Mouse (Mus musculus) myocyte (in vitro differentiated cells): ENCODE data around the gene Ppp2r2c.

Source experiments
- CEBPB ChIP-seq: IDR thresholded peaks from 2 replicates; pipeline ENCODE4 v1.6.1; 2011; ENCODE audit warnings: mild to moderate bottlenecking, moderate library complexity; ENCODE audit not compliant: poor library complexity, insufficient read depth, severe bottlenecking
- E2F4 ChIP-seq: IDR thresholded peaks from one replicate; pipeline ENCODE4 v1.6.1; 2011; ENCODE audit warnings: mild to moderate bottlenecking, control low read depth, moderate library complexity; ENCODE audit not compliant: insufficient read depth
- MAX ChIP-seq: IDR thresholded peaks from one replicate; pipeline ENCODE4 v1.6.1; 2011; ENCODE audit warnings: low read depth, mild to moderate bottlenecking, control low read depth
- MYOD1 ChIP-seq, 3 experiments: IDR thresholded peaks; one replicate each; pipeline ENCODE4 v1.6.1; 2011; ENCODE audit warnings: control low read depth in 2 of 3, low read depth in 2 of 3, mild to moderate bottlenecking in 2 of 3, moderate library complexity in 1 of 3; ENCODE audit not compliant: insufficient read length in 2 of 3, control insufficient read depth in 1 of 3
- MYOG ChIP-seq, 3 experiments: IDR thresholded peaks; one replicate each; pipeline ENCODE4 v1.6.1; 2011; ENCODE audit warnings: control low read depth in 2 of 3, low read depth in 2 of 3, mild to moderate bottlenecking in 2 of 3; ENCODE audit not compliant: insufficient read length in 2 of 3, control insufficient read depth in 1 of 3, insufficient read depth in 1 of 3
- POLR2A ChIP-seq: IDR thresholded peaks from one replicate; pipeline ENCODE4 v1.6.1; 2011; ENCODE audit warnings: low read depth, mild to moderate bottlenecking, control low read depth, moderate library complexity; ENCODE audit not compliant: insufficient read length
- POLR2AphosphoS2 ChIP-seq: IDR thresholded peaks from one replicate; pipeline ENCODE4 v1.6.1; 2011; ENCODE audit warnings: low read depth, control low read depth; ENCODE audit not compliant: insufficient read length
- REST ChIP-seq: IDR thresholded peaks from one replicate; pipeline ENCODE4 v1.6.1; 2011; ENCODE audit warnings: mild to moderate bottlenecking, control low read depth, moderate library complexity; ENCODE audit not compliant: insufficient read depth, insufficient read length
- SRF ChIP-seq: IDR thresholded peaks from one replicate; pipeline ENCODE4 v1.6.1; 2011; ENCODE audit warnings: low read depth; ENCODE audit not compliant: control insufficient read depth, insufficient read length
- TCF12 ChIP-seq: IDR thresholded peaks from one replicate; pipeline ENCODE4 v1.6.1; 2011; ENCODE audit warnings: mild to moderate bottlenecking, control low read depth; ENCODE audit not compliant: poor library complexity, insufficient read depth, severe bottlenecking
- TCF3 ChIP-seq: IDR thresholded peaks from one replicate; pipeline ENCODE4 v1.6.1; 2011; ENCODE audit warnings: low read depth, control low read depth; ENCODE audit not compliant: insufficient read length
- USF1 ChIP-seq: IDR thresholded peaks from one replicate; pipeline ENCODE4 v1.6.1; 2011; ENCODE audit warnings: low read depth, mild to moderate bottlenecking, control low read depth, moderate library complexity

DNA sequence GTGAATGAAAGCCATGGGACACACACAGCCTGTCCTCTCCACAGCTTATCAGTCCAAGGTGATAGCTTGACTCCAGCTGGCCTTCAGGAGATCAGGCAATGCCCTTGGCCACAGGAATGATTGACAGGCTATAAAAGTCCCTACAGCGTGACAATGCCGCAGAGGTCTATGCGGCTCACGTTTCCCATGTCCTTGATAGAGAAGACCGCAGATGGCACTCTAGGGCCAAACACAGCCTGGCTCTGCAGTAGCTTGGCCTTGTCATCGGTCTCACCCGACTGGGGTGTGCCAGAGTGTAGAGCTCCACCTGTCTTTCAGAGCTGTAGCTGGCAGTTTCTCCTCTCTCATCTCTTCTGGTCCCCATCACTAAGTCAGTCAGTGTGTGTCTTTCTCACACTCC lies 68.2 kb downstream of the Ppp2r2c start:
- no peak for TF ChIP-seq USF1
- TF ChIP-seq POLR2A: no peak
- TF ChIP-seq POLR2AphosphoS2: no peak
- no peak for TF ChIP-seq MAX
- no peak for TF ChIP-seq MYOD1 (IDR thresholded peaks at IDR 0.05; ENCODE audit: control insufficient read depth in 1 of 3, insufficient read length in 2 of 3, low read depth in 2 of 3)
- TF ChIP-seq TCF12: no peak
- TF ChIP-seq CEBPB: no peak
- TF ChIP-seq E2F4: no peak
- TF ChIP-seq MYOG (IDR thresholded peaks at IDR 0.05; ENCODE audit: control insufficient read depth in 1 of 3, insufficient read depth in 1 of 3, insufficient read length in 2 of 3, low read depth in 2 of 3): no peak
- TF ChIP-seq SRF: no peak
- TF ChIP-seq REST: no peak
- no peak for TF ChIP-seq TCF3
